Mouse (Mus musculus): ENCODE measurements around the gene Zfp30.

GRCm38 (mm10) chr7:29776568-29776967, 7.2 kb upstream of the Zfp30 start:
- no peak for TF ChIP-seq CTCF (IDR thresholded peaks at IDR 0.05; ENCODE audit: low read depth)
- TF ChIP-seq EP300 (IDR thresholded peaks at IDR 0.05; ENCODE audit: low read depth): no peak
